Mouse (Mus musculus): ENCODE results near the gene Pitpnc1.

- TF ChIP-seq CTCF (IDR thresholded peaks at IDR 0.05; ENCODE audit: low read depth) (no peak), EP300 (IDR thresholded peaks at IDR 0.05; ENCODE audit: low read depth) (no peak)
These were observed 155.0 kb downstream of the Pitpnc1 start for GRCm38 (mm10) chr11:107315475-107315874.
